Mouse (Mus musculus) midbrain, embryonic 11.5 days (tissue): Measurements from ENCODE around the gene Bbx. TPM values are rescaled to one million over a fixed set of nuclear protein-coding genes. Genes with fewer than 3 reads are reported as not detected.

Source experiments
- ATAC-seq: fragments of 200-750 bp; cut with Nextera tagmentation; 2 replicates; pipeline ENCODE4 v1.8.0; 2017; ENCODE audit warnings: moderate TSS enrichment, moderate library complexity; ENCODE audit not compliant: low FRiP score
- DNase-seq: peaks from one replicate; pipeline ENCODE4 v3.0.0; 2015; ENCODE audit warnings: low spot score; ENCODE audit errors: missing footprints
- H3K27ac ChIP-seq: fragments of 300-500 bp; sonication (generic); 2 replicates; pipeline ENCODE4 v1.5.1; 2014; ENCODE audit warnings: low read depth, low read length
- H3K27me3 ChIP-seq: fragments of 300-500 bp; sonication (generic); 2 replicates; pipeline ENCODE4 v1.6.1; 2014; ENCODE audit warnings: mild to moderate bottlenecking, low read length, moderate library complexity, mixed read lengths; ENCODE audit not compliant: control insufficient read depth, insufficient read depth
- H3K36me3 ChIP-seq: fragments of 300-500 bp; sonication (generic); 2 replicates; pipeline ENCODE4 v1.6.1; 2014; ENCODE audit warnings: mild to moderate bottlenecking, low read length, moderate library complexity, mixed read lengths; ENCODE audit not compliant: control insufficient read depth, insufficient read depth
- H3K4me1 ChIP-seq: fragments of 300-500 bp; sonication (generic); 2 replicates; pipeline ENCODE4 v1.6.1; 2014; ENCODE audit warnings: low read length; ENCODE audit not compliant: control insufficient read depth, insufficient read depth
- H3K4me2 ChIP-seq: fragments of 300-500 bp; sonication (generic); 2 replicates; pipeline ENCODE4 v1.6.1; 2014; ENCODE audit warnings: mild to moderate bottlenecking, moderate library complexity
- H3K4me3 ChIP-seq: fragments of 300-500 bp; sonication (generic); 2 replicates; pipeline ENCODE4 v1.5.1; 2014; ENCODE audit warnings: low read depth, low read length
- H3K9ac ChIP-seq: fragments of 300-500 bp; sonication (generic); 2 replicates; pipeline ENCODE4 v1.6.1; 2014; ENCODE audit warnings: low read length
- H3K9me3 ChIP-seq: fragments of 300-500 bp; sonication (generic); 2 replicates; pipeline ENCODE4 v1.6.1; 2016; ENCODE audit warnings: low read length; ENCODE audit not compliant: control insufficient read depth
- WGBS: fragments of 180-500 bp; shearing (Covaris S2); extraction: QIAGEN DNeasy Blood & Tissue Kit; methylation state at CpG from one replicate; pipeline ENCODE4 v1.1.7; 2014; 5-methylcytosine and 5-hydroxymethylcytosine counted together
- polyA plus RNA-seq: library from polyadenylated mRNA; unstranded; fragments of >200 nt; fragmentation: Nextera tagmentation; extraction: Ambion mirVana; gene quantifications from 2 replicates; pipeline ENCODE4 v1.2.1, GENCODE M21; 2014

The Bbx gene
- polyA plus RNA-seq, 1 experiment from 2014 or later, result 23.8 TPM

- H3K9ac ChIP-seq, result no peak overlapping the region
- H3K9me3 ChIP-seq, result no peaks in the 10 kb centered on the region
- H3K4me3 ChIP-seq, result no peak overlapping the region
- peak; percentile 94 for DNase-seq
- peaks cover 10% of the 10 kb centered on the region for H3K4me1 ChIP-seq
- H3K27me3 ChIP-seq, result no peaks in the 10 kb centered on the region
- no peak overlapping the region for H3K27ac ChIP-seq
- no peaks in the 10 kb centered on the region for H3K36me3 ChIP-seq
- peak; percentile 86 for ATAC-seq
- WGBS, result 28% methylated on average over 10 of the region's 10 CpGs
- peak overlapping the region; percentile 22; the same call in 1 of the 2 replicates for H3K4me2 ChIP-seq
Observed at GRCm38 (mm10) chr16:50380682-50381350, 51.4 kb downstream of the Bbx start.

- H3K27me3 ChIP-seq, result no peaks in the 10 kb centered on the region
- H3K27ac ChIP-seq, result no peak overlapping the region
- no peaks in the 10 kb centered on the region for H3K9me3 ChIP-seq
- H3K9ac ChIP-seq, result no peak overlapping the region
- WGBS, result 19% methylated on average over 7 of the region's 7 CpGs
- H3K4me2 ChIP-seq, result no peak overlapping the region
- no peak overlapping the region for H3K4me3 ChIP-seq
- ATAC-seq (peak; percentile 36; the same call in 1 of the 2 replicates), DNase-seq (peak; percentile 86)
- H3K4me1 ChIP-seq, result peaks cover 10% of the 10 kb centered on the region
- no peaks in the 10 kb centered on the region for H3K36me3 ChIP-seq
Observed at GRCm38 (mm10) chr16:50380232-50380631, 52.0 kb downstream of the Bbx start.

GRCm38 (mm10) chr16:50374611-50375010 lies 57.6 kb downstream of the Bbx start:
- WGBS, result 90% methylated on average over 3 of the region's 3 CpGs
- peak; percentile 89 for DNase-seq

GRCm38 (mm10) chr16:50373685-50374084 lies 58.5 kb downstream of the Bbx start:
- Histone ChIP-seq H3K4me3 (no peak overlapping the region), H3K36me3 (no peaks in the 10 kb centered on the region), H3K27me3 (no peaks in the 10 kb centered on the region), H3K9ac (no peak overlapping the region), H3K27ac (no peak overlapping the region), H3K9me3 (no peaks in the 10 kb centered on the region; the same call in 1 of the 2 replicates), H3K4me1 (no peaks in the 10 kb centered on the region), H3K4me2 (no peak overlapping the region)
- ATAC-seq (no peak), DNase-seq (no peak)
- WGBS, result 18% methylated on average over 5 of the region's 5 CpGs

More at GRCm38 (mm10) chr16:50374611-50375010, 57.6 kb downstream of the Bbx start:
- Histone ChIP-seq H3K4me1 (no peaks in the 10 kb centered on the region), H3K9ac (no peak overlapping the region), H3K4me2 (no peak overlapping the region), H3K27ac (no peak overlapping the region), H3K27me3 (no peaks in the 10 kb centered on the region), H3K9me3 (no peaks in the 10 kb centered on the region; the same call in 1 of the 2 replicates), H3K4me3 (no peak overlapping the region), H3K36me3 (no peaks in the 10 kb centered on the region)
- no peak for ATAC-seq

- no peak overlapping the region for H3K4me3 ChIP-seq
- WGBS, result 80% methylated on average over 2 of the region's 2 CpGs
- no peak for ATAC-seq
Observed at GRCm38 (mm10) chr16:50372543-50372942, 59.6 kb downstream of the Bbx start.

GRCm38 (mm10) chr16:50371460-50371859 lies 60.7 kb downstream of the Bbx start:
- 64% methylated on average over 3 of the region's 3 CpGs for WGBS

More at GRCm38 (mm10) chr16:50372543-50372942, 59.6 kb downstream of the Bbx start:
- Histone ChIP-seq H3K36me3 (no peaks in the 10 kb centered on the region), H3K9me3 (no peaks in the 10 kb centered on the region; the same call in 1 of the 2 replicates), H3K9ac (no peak overlapping the region), H3K4me1 (no peaks in the 10 kb centered on the region), H3K27me3 (no peaks in the 10 kb centered on the region), H3K4me2 (no peak overlapping the region), H3K27ac (no peak overlapping the region)
- DNase-seq, result no peak

GRCm38 (mm10) chr16:50370423-50370822 lies 61.8 kb downstream of the Bbx start:
- Histone ChIP-seq H3K4me2 (no peak overlapping the region), H3K9ac (no peak overlapping the region), H3K9me3 (no peaks in the 10 kb centered on the region; the same call in 1 of the 2 replicates), H3K36me3 (no peaks in the 10 kb centered on the region), H3K4me1 (no peaks in the 10 kb centered on the region), H3K4me3 (no peak overlapping the region), H3K27me3 (no peaks in the 10 kb centered on the region), H3K27ac (no peak overlapping the region)
- DNase-seq (no peak), ATAC-seq (no peak)
- WGBS, result 82% methylated on average over 2 of the region's 2 CpGs

More at GRCm38 (mm10) chr16:50371460-50371859, 60.7 kb downstream of the Bbx start:
- H3K27ac ChIP-seq, result no peak overlapping the region
- no peak for ATAC-seq
- H3K9me3 ChIP-seq, result no peaks in the 10 kb centered on the region; the same call in 1 of the 2 replicates
- no peak overlapping the region for H3K4me3 ChIP-seq
- H3K27me3 ChIP-seq, result no peaks in the 10 kb centered on the region
- DNase-seq, result no peak
- H3K4me2 ChIP-seq, result no peak overlapping the region
- no peak overlapping the region for H3K9ac ChIP-seq
- no peaks in the 10 kb centered on the region for H3K36me3 ChIP-seq
- H3K4me1 ChIP-seq, result no peaks in the 10 kb centered on the region

- H3K4me3 ChIP-seq, result no peak overlapping the region
- 0 out of 2 replicates have a peak, but pooled peaks cover 3% of the 10 kb centered on the region for H3K4me1 ChIP-seq
- H3K4me2 ChIP-seq, result no peak overlapping the region
- DNase-seq (no peak), ATAC-seq (no peak)
- no peak overlapping the region for H3K27ac ChIP-seq
- H3K36me3 ChIP-seq, result no peaks in the 10 kb centered on the region
- H3K27me3 ChIP-seq, result no peaks in the 10 kb centered on the region
- no peaks in the 10 kb centered on the region for H3K9me3 ChIP-seq
- whole genome bisulfite sequencing, result 66% methylated on average over 5 of the region's 5 CpGs
- no peak overlapping the region for H3K9ac ChIP-seq
Observed at GRCm38 (mm10) chr16:50366556-50366955, 65.6 kb downstream of the Bbx start.
